Mouse (Mus musculus): ENCODE data around the gene Zfp963.

Gene Zfp963

GRCm38 (mm10) chr8:69749544-69750454 is at the start of gene Zfp963:
Gene Zfp963, minus strand, starts transcription at chr8:69749970.
- peak; percentile 90 for DNase-seq (ENCODE audit: low read depth)

- no peak for DNase-seq (ENCODE audit: low read depth)
These were observed 49.5 kb upstream of the Zfp963 start for GRCm38 (mm10) chr8:69799261-69799660.

GRCm38 (mm10) chr8:69797661-69798060 is 47.9 kb upstream of the Zfp963 start:
- no peak for DNase-seq (ENCODE audit: low read depth)

- DNase-seq (ENCODE audit: low read depth), result no peak
These were observed 47.1 kb upstream of the Zfp963 start for GRCm38 (mm10) chr8:69796721-69797345.

- no peak for DNase-seq (ENCODE audit: low read depth)
These were observed 45.1 kb upstream of the Zfp963 start for GRCm38 (mm10) chr8:69794901-69795300.

- DNase-seq (ENCODE audit: low read depth), result no peak
These were observed 44.3 kb upstream of the Zfp963 start for GRCm38 (mm10) chr8:69794096-69794495.

- DNase-seq (ENCODE audit: low read depth), result no peak
These were observed 43.9 kb upstream of the Zfp963 start for GRCm38 (mm10) chr8:69793666-69794065.

- no peak for DNase-seq (ENCODE audit: low read depth)
These were observed 41.8 kb upstream of the Zfp963 start for GRCm38 (mm10) chr8:69791415-69792068.

- DNase-seq (ENCODE audit: low read depth), result peak; percentile 84
These were observed 41.1 kb upstream of the Zfp963 start, which contains the start of the genes Atp13a1 and Zfp866 for GRCm38 (mm10) chr8:69790773-69791367. Gene Atp13a1, plus strand, starts transcription at chr8:69791163. Gene Zfp866, minus strand, starts transcription at chr8:69791178.

GRCm38 (mm10) chr8:69790364-69790763 is 40.6 kb upstream of the Zfp963 start:
- DNase-seq (ENCODE audit: low read depth), result no peak

- no peak for DNase-seq (ENCODE audit: low read depth)
These were observed 40.0 kb upstream of the Zfp963 start for GRCm38 (mm10) chr8:69789731-69790130.

GRCm38 (mm10) chr8:69789105-69789504 is 39.3 kb upstream of the Zfp963 start:
- no peak for DNase-seq (ENCODE audit: low read depth)

- DNase-seq (ENCODE audit: low read depth), result no peak
These were observed 27.3 kb upstream of the Zfp963 start for GRCm38 (mm10) chr8:69777111-69777510.

- no peak for DNase-seq (ENCODE audit: low read depth)
These were observed 25.4 kb upstream of the Zfp963 start for GRCm38 (mm10) chr8:69775149-69775534.

GRCm38 (mm10) chr8:69774503-69775148 is 24.9 kb upstream of the Zfp963 start, which contains the start of gene Gm20422:
Gene Gm20422, minus strand, starts transcription at chr8:69774886.
- DNase-seq (ENCODE audit: low read depth), result peak; percentile 93

GRCm38 (mm10) chr8:69772106-69772505 is 22.3 kb upstream of the Zfp963 start:
- no peak for DNase-seq (ENCODE audit: low read depth)

GRCm38 (mm10) chr8:69771221-69771620 is 21.5 kb upstream of the Zfp963 start:
- DNase-seq (ENCODE audit: low read depth), result no peak

GRCm38 (mm10) chr8:69761814-69762445 is 12.2 kb upstream of the Zfp963 start:
- no peak for DNase-seq (ENCODE audit: low read depth)

GRCm38 (mm10) chr8:69758316-69758715 is 8.5 kb upstream of the Zfp963 start:
- DNase-seq (ENCODE audit: low read depth), result no peak

- DNase-seq (ENCODE audit: low read depth), result no peak
These were observed 2.7 kb upstream of the Zfp963 start for GRCm38 (mm10) chr8:69752437-69752836.

GRCm38 (mm10) chr8:69741231-69741630 is 8.5 kb downstream of the Zfp963 start:
- peak; percentile 12 for DNase-seq (ENCODE audit: low read depth)

All from c-Kit-positive CD71-negative TER-119-negative erythroid progenitor cells, embryonic 14.5 days (primary cell).